Mouse (Mus musculus): ENCODE measurements around the gene Fancl.

The Fancl gene

GRCm38 (mm10) chr11:26495951-26496350, 110.0 kb downstream of the Fancl start:
- DNase-seq, result no peak

GRCm38 (mm10) chr11:26513683-26514082, 127.7 kb downstream of the Fancl start:
- DNase-seq, result no peak

GRCm38 (mm10) chr11:26516086-26516485, 130.2 kb downstream of the Fancl start:
- no peak for DNase-seq

- DNase-seq, result no peak
Measured at GRCm38 (mm10) chr11:26518991-26519390, 133.1 kb downstream of the Fancl start.
